Mouse (Mus musculus) stomach, postnatal 0 days (tissue): ENCODE results near the gene Zfhx3. TPM values are rescaled to one million over a fixed set of nuclear protein-coding genes. Genes with fewer than 3 reads are reported as not detected.

Experiments used
- ATAC-seq: fragments of 200-750 bp; cut with Nextera tagmentation; 2 replicates; pipeline ENCODE4 v1.8.0; 2017; ENCODE audit not compliant: low FRiP score, low TSS enrichment
- DNase-seq: peaks from one replicate; pipeline ENCODE4 v3.0.0-alpha.2; 2016; ENCODE audit warnings: low spot score
- H3K27ac ChIP-seq: fragments of 300-500 bp; sonication (generic); replicated peaks from 2 replicates; pipeline ENCODE4 v1.5.1; 2014; ENCODE audit warnings: mild to moderate bottlenecking, control low read depth
- H3K27me3 ChIP-seq: fragments of 300-500 bp; sonication (generic); 2 replicates; pipeline ENCODE4 v1.6.1; 2014; ENCODE audit warnings: low read length; ENCODE audit not compliant: control insufficient read depth, insufficient read depth
- H3K36me3 ChIP-seq: fragments of 300-500 bp; sonication (generic); 2 replicates; pipeline ENCODE4 v1.6.1; 2014; ENCODE audit warnings: low read length, mixed read lengths; ENCODE audit not compliant: control insufficient read depth, insufficient read depth
- H3K4me1 ChIP-seq: fragments of 300-500 bp; sonication (generic); replicated peaks from 2 replicates; pipeline ENCODE4 v1.6.1; 2014; ENCODE audit warnings: antibody characterized with exemption; ENCODE audit not compliant: control insufficient read depth, insufficient read depth
- H3K4me2 ChIP-seq: fragments of 300-500 bp; sonication (generic); replicated peaks from 2 replicates; pipeline ENCODE4 v1.6.1; 2014; ENCODE audit warnings: low read depth, mild to moderate bottlenecking, control low read depth, moderate library complexity
- H3K4me3 ChIP-seq: fragments of 300-500 bp; sonication (generic); 2 replicates; pipeline ENCODE4 v1.5.1; 2014; ENCODE audit warnings: low read depth, low read length, control low read depth
- H3K9ac ChIP-seq: fragments of 300-500 bp; sonication (generic); 2 replicates; pipeline ENCODE4 v1.6.1; 2014; ENCODE audit warnings: mild to moderate bottlenecking, low read length, control low read depth, mixed read lengths
- H3K9me3 ChIP-seq: fragments of 300-500 bp; sonication (generic); 2 replicates; pipeline ENCODE4 v1.6.1; 2016; ENCODE audit warnings: low read length; ENCODE audit not compliant: control insufficient read depth
- CTCF ChIP-seq: IDR thresholded peaks from 2 replicates; pipeline ENCODE4 v1.5.1; 2016; ENCODE audit warnings: antibody characterized with exemption, low read depth, mild to moderate bottlenecking, moderate library complexity
- EP300 ChIP-seq: optimal IDR thresholded peaks from 2 replicates; pipeline ENCODE3; 2016; ENCODE audit warnings: antibody characterized with exemption
- WGBS: fragments of 180-500 bp; shearing (Covaris S2); extraction: QIAGEN DNeasy Blood & Tissue Kit; methylation state at CpG from one replicate; pipeline ENCODE4 v1.1.7; 2014; 5-methylcytosine and 5-hydroxymethylcytosine counted together
- polyA plus RNA-seq: library from polyadenylated mRNA; unstranded; fragments of >200 nt; fragmentation: Nextera tagmentation; extraction: Ambion mirVana; gene quantifications from 2 replicates; pipeline ENCODE4 v1.2.1, GENCODE M21; 2015

The Zfhx3 gene
- polyA plus RNA-seq, 1 experiment from 2014 or later, result 4.6 TPM

DNA sequence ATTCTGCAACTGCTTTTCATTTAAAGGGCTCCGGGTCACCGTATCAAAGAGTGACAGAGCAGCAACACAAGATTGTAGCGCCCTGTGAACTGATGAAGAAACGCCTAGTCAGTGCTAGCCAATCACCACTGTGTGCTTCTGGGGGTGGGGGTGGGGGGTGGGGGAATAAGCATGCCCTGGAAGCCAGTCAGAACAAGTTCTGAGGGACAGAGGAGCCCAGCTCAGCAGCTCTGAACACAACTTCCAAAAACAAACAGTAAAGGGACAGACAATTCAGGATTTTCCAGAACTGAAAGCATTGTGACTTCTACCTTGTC, 642.2 kb downstream of the Zfhx3 start:
- 65% methylated on average over 4 of the region's 4 CpGs for WGBS
- Histone ChIP-seq H3K4me1 (no peaks in the 10 kb centered on the region), H3K4me3 (no peak overlapping the region), H3K4me2 (no peak overlapping the region), H3K27me3 (no peaks in the 10 kb centered on the region), H3K9me3 (no peaks in the 10 kb centered on the region), H3K27ac (no peak overlapping the region), H3K9ac (no peak overlapping the region), H3K36me3 (no peaks in the 10 kb centered on the region)
- ATAC-seq (no peak), DNase-seq (no peak)
- TF ChIP-seq EP300 (no peak), CTCF (no peak)

DNA sequence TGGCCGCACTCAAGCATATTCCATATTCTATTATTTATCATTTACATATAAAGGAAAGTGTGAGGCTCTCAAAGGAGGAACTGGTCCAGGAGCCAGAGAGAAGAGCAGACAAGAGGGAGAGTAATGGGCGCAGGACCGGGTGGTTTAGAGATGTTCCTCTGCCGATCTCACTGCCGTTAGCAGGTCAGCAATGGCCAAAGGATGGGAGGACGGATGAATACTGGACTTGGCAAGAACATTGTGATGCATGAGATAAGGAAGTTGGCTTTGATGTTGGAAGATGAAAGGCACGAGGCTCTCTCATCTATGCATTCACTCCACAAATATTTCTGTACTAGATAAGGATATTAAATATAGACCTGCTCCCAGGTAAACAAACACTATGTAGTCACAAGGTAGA, 648.6 kb downstream of the Zfhx3 start:
- Histone ChIP-seq H3K4me2 (no peak overlapping the region), H3K36me3 (no peaks in the 10 kb centered on the region), H3K4me1 (no peaks in the 10 kb centered on the region), H3K9me3 (no peaks in the 10 kb centered on the region), H3K27me3 (no peaks in the 10 kb centered on the region), H3K9ac (no peak overlapping the region), H3K4me3 (no peak overlapping the region), H3K27ac (no peak overlapping the region)
- ATAC-seq (no peak), DNase-seq (no peak)
- WGBS, result 68% methylated on average over 7 of the region's 7 CpGs
- no peak for TF ChIP-seq EP300
- no peak for TF ChIP-seq CTCF

DNA sequence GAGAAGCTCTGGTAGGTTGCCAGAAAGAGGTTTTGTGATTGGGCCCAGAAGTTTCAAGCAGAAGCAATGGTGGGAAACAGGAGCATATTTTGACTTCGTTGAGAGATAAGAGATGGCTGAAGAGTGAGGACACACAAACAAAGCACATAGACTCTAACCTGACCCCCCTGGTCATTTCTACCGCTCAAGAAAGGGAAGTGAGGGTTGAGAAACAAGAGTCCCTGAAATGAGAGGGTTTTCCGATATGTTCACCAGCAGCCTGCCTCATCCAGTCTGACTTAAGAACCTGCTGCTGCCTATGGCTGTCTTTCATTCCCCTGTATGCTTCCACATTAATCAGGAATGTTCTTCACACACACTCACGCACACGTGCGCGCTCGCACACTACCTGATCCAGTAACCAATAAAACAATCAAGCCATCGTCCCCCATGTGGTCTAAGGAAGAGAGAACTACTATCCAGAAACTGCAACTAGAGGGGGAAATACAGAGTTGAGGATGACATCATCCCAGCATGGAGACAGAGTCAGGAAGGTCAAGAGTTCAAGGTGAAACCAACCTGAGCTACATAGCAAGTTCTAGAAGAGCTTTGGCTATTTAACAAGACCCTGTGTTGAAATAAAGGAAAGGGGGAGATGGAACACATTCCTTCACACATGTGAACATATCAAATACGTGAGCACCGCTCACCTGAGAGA, 649.7 kb downstream of the Zfhx3 start:
- H3K27ac ChIP-seq, result no peak overlapping the region
- no peak overlapping the region for H3K4me3 ChIP-seq
- no peak overlapping the region for H3K9ac ChIP-seq
- no peaks in the 10 kb centered on the region for H3K27me3 ChIP-seq
- no peaks in the 10 kb centered on the region for H3K4me1 ChIP-seq
- H3K4me2 ChIP-seq, result no peak overlapping the region
- no peak for DNase-seq
- WGBS, result 93% methylated on average over 11 of the region's 11 CpGs
- no peaks in the 10 kb centered on the region for H3K9me3 ChIP-seq
- no peaks in the 10 kb centered on the region for H3K36me3 ChIP-seq
- ATAC-seq, result no peak
- TF ChIP-seq EP300 (no peak), CTCF (no peak)

DNA sequence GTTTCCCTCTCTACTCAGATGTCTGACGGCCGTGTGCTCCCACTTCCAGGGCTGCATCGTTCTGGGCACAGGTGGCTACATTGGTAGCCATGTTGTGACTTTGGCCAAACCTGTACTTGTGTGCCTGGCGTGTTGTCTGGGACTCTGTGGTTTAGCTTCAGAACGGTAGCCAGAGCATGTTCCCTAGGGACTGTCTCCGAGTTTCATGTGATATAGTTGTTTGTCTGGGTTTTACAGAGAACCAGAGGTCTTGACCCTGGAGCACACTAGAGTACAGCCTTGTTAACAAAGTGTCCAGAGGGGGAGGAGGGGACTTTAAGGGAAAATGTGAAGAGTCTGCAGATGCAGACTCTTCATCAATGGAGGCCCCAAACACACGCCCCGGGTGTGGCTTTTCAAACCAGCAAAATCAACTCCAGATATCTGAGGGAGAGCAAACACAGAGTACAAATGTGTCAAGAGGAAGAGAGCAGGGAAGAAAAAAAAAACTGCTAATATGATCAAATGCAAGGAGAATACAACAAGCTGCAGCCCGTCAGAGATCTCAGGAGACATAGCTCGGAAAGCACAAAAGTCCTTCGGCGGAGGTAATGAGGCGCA, 650.6 kb downstream of the Zfhx3 start:
- H3K9ac ChIP-seq, result no peak overlapping the region
- H3K36me3 ChIP-seq, result no peaks in the 10 kb centered on the region
- 59% methylated on average over 13 of the region's 13 CpGs for WGBS
- H3K4me3 ChIP-seq, result no peak overlapping the region
- no peaks in the 10 kb centered on the region for H3K4me1 ChIP-seq
- no peak overlapping the region for H3K4me2 ChIP-seq
- no peak overlapping the region for H3K27ac ChIP-seq
- no peak for DNase-seq
- TF ChIP-seq EP300 (no peak), CTCF (no peak)
- H3K27me3 ChIP-seq, result no peaks in the 10 kb centered on the region
- H3K9me3 ChIP-seq, result no peaks in the 10 kb centered on the region
- no peak for ATAC-seq

DNA sequence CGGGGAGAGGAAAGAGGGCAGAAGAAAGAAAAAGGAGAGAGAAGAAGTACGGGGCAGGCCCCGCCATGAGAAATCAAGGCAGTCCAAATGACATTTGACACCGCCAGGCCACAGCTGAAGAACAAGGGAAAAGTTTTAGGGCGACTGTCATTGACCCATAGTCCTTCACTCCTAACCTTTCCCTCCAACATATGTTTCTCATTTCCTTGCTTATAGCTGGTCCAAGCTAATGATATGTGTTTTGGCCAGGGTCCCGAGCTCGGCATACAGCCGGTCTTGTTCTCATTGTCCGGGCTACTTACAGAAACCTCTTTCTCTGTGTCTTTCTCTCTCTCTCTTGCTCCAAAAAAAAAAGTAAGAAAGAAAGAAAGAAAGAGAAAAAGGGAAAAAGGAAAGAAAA, 651.4 kb downstream of the Zfhx3 start:
- Histone ChIP-seq H3K4me2 (no peak overlapping the region), H3K9me3 (no peaks in the 10 kb centered on the region), H3K4me1 (no peaks in the 10 kb centered on the region), H3K27ac (no peak overlapping the region), H3K9ac (no peak overlapping the region), H3K4me3 (no peak overlapping the region), H3K27me3 (no peaks in the 10 kb centered on the region), H3K36me3 (no peaks in the 10 kb centered on the region)
- 40% methylated on average over 9 of the region's 9 CpGs for WGBS
- DNase-seq (no peak), ATAC-seq (no peak)
- no peak for TF ChIP-seq CTCF
- TF ChIP-seq EP300, result no peak

DNA sequence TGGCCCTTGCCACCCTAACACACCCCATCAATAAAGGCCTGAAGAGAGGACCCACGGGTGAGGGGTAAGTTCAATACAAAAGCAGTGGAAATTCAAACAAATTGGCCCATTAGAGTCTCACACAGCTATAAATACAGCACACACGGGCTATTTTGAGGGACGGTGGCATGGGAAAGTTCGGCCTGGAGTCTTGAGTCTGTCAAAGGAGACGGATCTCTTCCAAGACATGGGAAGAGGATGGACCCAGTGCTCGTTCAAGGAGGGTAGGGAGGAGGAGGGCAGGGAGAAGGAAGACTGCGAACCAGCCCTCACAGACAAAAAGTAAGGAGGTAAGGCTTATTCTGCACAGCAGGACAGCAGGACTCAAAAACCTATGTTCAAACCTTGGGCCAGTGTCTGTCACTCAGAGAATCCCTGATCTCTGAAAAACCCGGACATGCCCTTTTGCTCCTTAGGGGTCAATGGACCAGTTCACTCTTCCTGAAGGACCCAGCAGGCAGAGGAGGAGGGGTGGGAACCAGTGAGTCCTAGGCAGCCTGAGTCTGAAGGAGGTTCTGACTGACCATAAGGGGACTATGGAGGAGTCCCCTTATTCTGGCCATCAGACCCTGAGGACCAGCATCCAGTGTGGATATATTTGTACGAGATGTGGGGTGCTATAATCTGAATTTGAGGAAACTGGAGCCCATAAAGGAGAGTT, 652.1 kb downstream of the Zfhx3 start:
- DNase-seq, result no peak
- Histone ChIP-seq H3K27me3 (no peaks in the 10 kb centered on the region), H3K4me2 (no peak overlapping the region), H3K4me1 (no peaks in the 10 kb centered on the region), H3K36me3 (no peaks in the 10 kb centered on the region), H3K27ac (no peak overlapping the region), H3K9me3 (no peaks in the 10 kb centered on the region), H3K9ac (no peak overlapping the region), H3K4me3 (no peak overlapping the region)
- TF ChIP-seq EP300, result no peak
- no peak for TF ChIP-seq CTCF
- WGBS, result 53% methylated on average over 9 of the region's 9 CpGs
- no peak for ATAC-seq
